ENCODE assay signal across 16 mouse cellular contexts in the genomic region with DNA sequence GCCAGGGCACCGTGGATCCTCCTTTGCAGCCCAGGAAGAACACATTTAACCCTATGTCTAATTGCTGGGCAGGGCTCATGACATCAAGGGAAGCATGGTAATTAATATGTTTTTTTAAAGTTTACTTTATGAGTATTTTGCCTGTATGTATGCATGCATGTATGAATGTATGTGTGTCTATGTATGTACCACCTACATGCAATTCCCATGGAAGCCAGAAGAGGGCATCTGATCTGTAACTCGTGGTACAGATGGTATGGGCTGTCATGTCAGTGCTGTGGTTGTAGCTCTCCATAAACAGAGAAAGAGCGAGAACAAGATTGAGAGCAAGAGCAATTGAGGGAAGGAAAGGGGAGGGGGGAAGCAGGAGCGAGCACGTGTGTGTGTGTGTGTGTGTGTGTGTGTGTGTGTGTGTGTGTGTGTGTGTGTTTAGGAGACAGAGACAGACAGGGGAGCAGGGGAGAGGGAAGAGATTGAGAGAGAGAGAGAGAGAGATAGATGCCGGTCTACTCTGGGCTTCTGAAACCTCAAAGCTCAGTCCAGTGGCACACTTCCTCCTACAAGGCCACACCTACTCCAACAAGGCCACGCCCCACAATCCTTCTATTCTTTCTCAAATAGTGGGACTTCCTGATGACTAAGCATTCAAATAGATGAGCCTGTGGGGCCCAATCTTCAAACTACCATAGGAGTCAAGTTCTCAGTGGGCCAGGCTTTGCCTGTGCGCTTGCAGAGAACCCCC. TPM values are rescaled to one million over a fixed set of nuclear protein-coding genes. Genes with fewer than 3 reads are reported as not detected.
DNase-seq lines count a peak whose midpoint lies in the region; ATAC-seq and TF ChIP-seq lines count a peak whose summit lies in the region.
"Had no signal": no experiment of that assay in that cellular context is flagged by ENCODE, and none has a peak within 500 bp of the region (broad histone marks: within the 10 kb centered on the region; RNA-seq: fewer than 3 reads in every experiment).

No protein-coding gene starts in this region.

- no peak overlapping the region for H3K27ac ChIP-seq in intestine, postnatal 0 days (ENCODE audit: low read depth, low read length)
- no peak overlapping the region for H3K27ac ChIP-seq in intestine, embryonic 16.5 days (ENCODE audit: low read length)
- H3K27ac ChIP-seq in CH12.LX (ENCODE audit: insufficient read depth, low read depth) (no peak overlapping the region), MEL (ENCODE audit: control insufficient read depth, low read depth, low read length) (peak overlapping the region; percentile 41; the same call in 1 of the 2 replicates)
- H3K27ac ChIP-seq in liver, embryonic 15.5 days (replicated peaks), result no peak overlapping the region
- H3K27ac ChIP-seq: heart, embryonic 15.5 days; lung, embryonic 15.5 days; midbrain, embryonic 15.5 days; neural tube, embryonic 13.5 days had no signal

- WGBS in intestine, postnatal 0 days, result 79% methylated on average over 8 of the region's 8 CpGs
- 78% methylated on average over 8 of the region's 8 CpGs for WGBS in intestine, embryonic 16.5 days
- WGBS in liver, embryonic 15.5 days (ENCODE audit: insufficient replicate concordance), result 67% methylated on average over 8 of the region's 8 CpGs

- H3K4me1 ChIP-seq in intestine, postnatal 0 days (replicated peaks; ENCODE audit: control insufficient read depth, insufficient read depth, low read length), result no peaks in the 10 kb centered on the region
- H3K4me1 ChIP-seq in intestine, embryonic 16.5 days (ENCODE audit: control insufficient read depth, insufficient read depth, low read length), result no peaks in the 10 kb centered on the region
- H3K4me1 ChIP-seq in CH12.LX (ENCODE audit: control insufficient read depth in 1 of 2, insufficient read depth in 2 of 2) (peaks cover 0 to 3% of the 10 kb centered on the region in 2 experiments; a peak in 2 of 4 replicates), MEL (ENCODE audit: control insufficient read depth in 1 of 2, insufficient read depth in 2 of 2, low read length in 2 of 2) (peaks cover 0 to 3% of the 10 kb centered on the region in 2 experiments; a peak in 2 of 4 replicates)
- H3K4me1 ChIP-seq in liver, embryonic 15.5 days (replicated peaks), result peaks cover 24% of the 10 kb centered on the region
- H3K4me1 ChIP-seq: lung, embryonic 15.5 days; midbrain, embryonic 15.5 days; neural tube, embryonic 13.5 days had no signal

- no peak overlapping the region for H3K4me2 ChIP-seq in intestine, postnatal 0 days (replicated peaks; ENCODE audit: low read depth)
- H3K4me2 ChIP-seq in intestine, embryonic 16.5 days (ENCODE audit: low read depth, low read length), result no peak overlapping the region
- H3K4me2 ChIP-seq in CH12.LX (ENCODE audit: insufficient read depth, low read depth, poor library complexity, severe bottlenecking), result no peak overlapping the region
- no peak overlapping the region for H3K4me2 ChIP-seq in liver, embryonic 15.5 days
- H3K4me2 ChIP-seq: heart, embryonic 15.5 days; lung, embryonic 15.5 days; midbrain, embryonic 15.5 days; neural tube, embryonic 13.5 days had no signal

- H3K36me3 ChIP-seq in intestine, postnatal 0 days (ENCODE audit: control insufficient read depth, insufficient read depth), result no peaks in the 10 kb centered on the region
- no peaks in the 10 kb centered on the region for H3K36me3 ChIP-seq in intestine, embryonic 16.5 days (ENCODE audit: control insufficient read depth, insufficient read depth, low read length)
- H3K36me3 ChIP-seq in CH12.LX (replicated peaks in 1 of 2; ENCODE audit: control insufficient read depth in 1 of 2, insufficient read depth in 1 of 2, low read length in 1 of 2) (no peaks in the 10 kb centered on the region), MEL (ENCODE audit: control insufficient read depth in 1 of 2, insufficient read depth in 2 of 2, low read length in 2 of 2) (no peaks in the 10 kb centered on the region)
- no peaks in the 10 kb centered on the region for H3K36me3 ChIP-seq in liver, embryonic 15.5 days (replicated peaks)
- H3K36me3 ChIP-seq: heart, embryonic 15.5 days; lung, embryonic 15.5 days; midbrain, embryonic 15.5 days; neural tube, embryonic 13.5 days had no signal

- dilution Hi-C loops in CH12.LX (cut with MboI; ENCODE audit: extremely low pct_ligation_motif_present, extremely low pct_unique_long_range_greater_than_20kb, low sequenced_read_pairs), result no loop called here

- no peak for TF ChIP-seq POLR2A in CH12.LX (IDR thresholded peaks at IDR 0.05; ENCODE audit: low read depth, low read length)
- TF ChIP-seq POLR2A in MEL (IDR thresholded peaks at IDR 0.05; ENCODE audit: control insufficient read depth in 1 of 2, insufficient read depth in 1 of 2, low read depth in 1 of 2, low read length in 2 of 2, poor library complexity in 1 of 2), result no peak

- no peak overlapping the region for H3K9ac ChIP-seq in intestine, postnatal 0 days (ENCODE audit: low read depth, low read length)
- no peak overlapping the region for H3K9ac ChIP-seq in intestine, embryonic 16.5 days (ENCODE audit: low read depth, low read length)
- H3K9ac ChIP-seq in CH12.LX (ENCODE audit: insufficient read depth, low read depth) (no peak overlapping the region), MEL (ENCODE audit: control insufficient read depth, low read depth, low read length, poor library complexity, severe bottlenecking) (no peak overlapping the region)
- H3K9ac ChIP-seq in liver, embryonic 15.5 days, result no peak overlapping the region
- H3K9ac ChIP-seq: heart, embryonic 15.5 days; lung, embryonic 15.5 days; midbrain, embryonic 15.5 days; neural tube, embryonic 13.5 days had no signal

- ATAC-seq in intestine, postnatal 0 days, result no peak
- no peak for ATAC-seq in intestine, embryonic 16.5 days
- peak; percentile 64 for ATAC-seq in liver, embryonic 15.5 days (ENCODE audit: insufficient read depth)
- ATAC-seq: midbrain, embryonic 15.5 days had no signal

- H3K79me2 ChIP-seq in CH12.LX (replicated peaks; ENCODE audit: control insufficient read depth, extremely low read depth, insufficient read depth, poor library complexity, severe bottlenecking) (no peaks in the 10 kb centered on the region), MEL (ENCODE audit: control insufficient read depth, insufficient read depth, low read length, poor library complexity) (no peaks in the 10 kb centered on the region)

- no peaks in the 10 kb centered on the region for H3K27me3 ChIP-seq in intestine, postnatal 0 days (replicated peaks; ENCODE audit: control insufficient read depth, insufficient read depth, low read length)
- no peaks in the 10 kb centered on the region for H3K27me3 ChIP-seq in intestine, embryonic 16.5 days (replicated peaks; ENCODE audit: control insufficient read depth, insufficient read depth, low read length)
- H3K27me3 ChIP-seq in CH12.LX (replicated peaks), result no peaks in the 10 kb centered on the region
- no peaks in the 10 kb centered on the region for H3K27me3 ChIP-seq in MEL (ENCODE audit: control insufficient read depth in 1 of 2, insufficient read depth in 2 of 2, low read length in 2 of 2)
- H3K27me3 ChIP-seq in liver, embryonic 15.5 days, result 0 out of 2 replicates have a peak, but pooled peaks cover 2% of the 10 kb centered on the region
- H3K27me3 ChIP-seq: heart, embryonic 15.5 days; lung, embryonic 15.5 days; midbrain, embryonic 15.5 days; neural tube, embryonic 13.5 days had no signal

- in situ Hi-C loops in CH12.LX (cut with MboI; ENCODE audit: low pct_ligation_motif_present, low pct_unique_long_range_greater_than_20kb, low sequenced_read_pairs), result no loop called here

- TF ChIP-seq RAD21 in CH12.LX (IDR thresholded peaks at IDR 0.05; ENCODE audit: low read depth, low read length) (no peak; the same call in 1 of the 2 replicates), MEL (IDR thresholded peaks at IDR 0.05; ENCODE audit: low read depth, low read length) (peak; percentile 7)

- TF ChIP-seq EP300 in CH12.LX (IDR thresholded peaks at IDR 0.05; ENCODE audit: low read length) (no peak), MEL (IDR thresholded peaks at IDR 0.05; ENCODE audit: low read depth in 1 of 2, low read length in 2 of 2) (no peak)

- H3K4me3 ChIP-seq in intestine, postnatal 0 days (ENCODE audit: low read depth, low read length), result no peak overlapping the region
- H3K4me3 ChIP-seq in intestine, embryonic 16.5 days (ENCODE audit: low read length), result no peak overlapping the region
- no peak overlapping the region for H3K4me3 ChIP-seq in CH12.LX (replicated peaks in 1 of 3; ENCODE audit: low read depth in 2 of 3, low read length in 2 of 3, poor library complexity in 1 of 3)
- no peak overlapping the region for H3K4me3 ChIP-seq in MEL (ENCODE audit: control insufficient read depth in 1 of 2, insufficient read depth in 1 of 2, low read depth in 2 of 2, low read length in 2 of 2)
- H3K4me3 ChIP-seq in liver, embryonic 15.5 days (replicated peaks), result no peak overlapping the region
- H3K4me3 ChIP-seq: erythroblast, embryonic 14.5 days; heart, embryonic 15.5 days; lung, embryonic 15.5 days; midbrain, embryonic 15.5 days; neural tube, embryonic 13.5 days had no signal

- peak; percentile 54 for DNase-seq in CH12.LX (ENCODE audit: extremely low read depth)
- DNase-seq in MEL (ENCODE audit: low read depth, low spot score), result peak; percentile 71
- no peak for DNase-seq in embryo, embryonic 9.5 days (ENCODE audit: extremely low spot score)
- no peak for DNase-seq in urinary bladder, postnatal 10 days (ENCODE audit: low spot score)
- DNase-seq: adrenal gland, postnatal 36 days; cerebellum, adult 11 months; right cerebral cortex, adult 18-20 months; thymus, postnatal 25 days had no signal

- peak; percentile 41 for TF ChIP-seq CTCF in intestine, postnatal 0 days (IDR thresholded peaks at IDR 0.05; ENCODE audit: low read depth)
- TF ChIP-seq CTCF in CH12.LX (conservative IDR thresholded peaks at IDR 0.05 in 1 of 2, IDR thresholded peaks at IDR 0.05 in 1 of 2; ENCODE audit: low read depth in 2 of 2, low read length in 2 of 2) (0 out of 4 replicates have a peak, but pooled peaks of 1 of the 2 experiments have one; percentile 29), MEL (IDR thresholded peaks at IDR 0.05 in 2 of 3, conservative IDR thresholded peaks at IDR 0.05 in 1 of 3; ENCODE audit: control insufficient read depth in 1 of 3, insufficient read depth in 1 of 3, low read depth in 2 of 3, low read length in 3 of 3, poor library complexity in 1 of 3, severe bottlenecking in 1 of 3) (peak; percentile 24 to 62 (median 44))

- no peaks in the 10 kb centered on the region for H3K9me3 ChIP-seq in intestine, postnatal 0 days (ENCODE audit: control insufficient read depth)
- H3K9me3 ChIP-seq in intestine, embryonic 16.5 days (ENCODE audit: control insufficient read depth, low read length), result 0 out of 2 replicates have a peak, but pooled peaks cover 3% of the 10 kb centered on the region
- no peaks in the 10 kb centered on the region for H3K9me3 ChIP-seq in CH12.LX (replicated peaks; ENCODE audit: low read length)
- H3K9me3 ChIP-seq in MEL (replicated peaks; ENCODE audit: insufficient read depth, low read length), result no peaks in the 10 kb centered on the region
- no peaks in the 10 kb centered on the region for H3K9me3 ChIP-seq in liver, embryonic 15.5 days (replicated peaks)
- H3K9me3 ChIP-seq: heart, embryonic 15.5 days; lung, embryonic 15.5 days; neural tube, embryonic 13.5 days had no signal

RNA-seq across cellular contexts. Expression of a gene that starts 15.1 kb away (rescaled TPM):
- 20.5 and 22.5 TPM in 2 replicates for polyA plus RNA-seq in intestine, postnatal 0 days (2015; fragmentation: Nextera tagmentation; extraction: Ambion mirVana)
- polyA plus RNA-seq in intestine, embryonic 16.5 days (2015; fragmentation: Nextera tagmentation; extraction: Ambion mirVana), result 24.4 and 31.1 TPM in 2 replicates
- total RNA-seq in CH12.LX (2012; rRNA removed), result 0.21 and 0.55 TPM in 2 replicates
- 0.72 and 1.0 TPM in 2 replicates for total RNA-seq in CH12.LX (2014; rRNA removed)
- polyA plus RNA-seq in CH12.LX (2012; ENCODE audit: insufficient read length, low read depth), result 2.2 and 2.4 TPM in 2 replicates
- 60.9 and 64.2 TPM in 2 replicates for total RNA-seq in MEL (2012; rRNA removed)
- 100 to 1,000 TPM in 1 of 2 experiments, not detected in 1; 130 TPM for polyA plus RNA-seq in MEL (2012; ENCODE audit: insufficient read depth in 1 of 2, insufficient read length in 2 of 2, low read depth in 1 of 2, low replicate concordance in 2 of 2, missing spikeins in 1 of 2)
- 265 and 273 TPM in 2 replicates for polyA plus RNA-seq in liver, embryonic 15.5 days (2015; fragmentation: Nextera tagmentation; extraction: Ambion mirVana)

Comparison
In these comparisons a context has a peak if more than half of its experiments do, and no peak if none do; other contexts are left out.
1. DNase-seq: peak in CH12.LX (single experiment) and MEL (single experiment); none in embryo, embryonic 9.5 days (single experiment) and urinary bladder, postnatal 10 days (single experiment).